Mouse (Mus musculus) midbrain, embryonic 14.5 days (tissue): ENCODE measurements at regions not wholly inside any gene's neighbourhood (a gene's known extent, or its start where the extent isn't known, plus 50 kb on each side); places are given as distances from the start of the nearest gene placed in this dataset.

Experiments used
- ATAC-seq: fragments of 200-750 bp; cut with Nextera tagmentation; 2 replicates; pipeline ENCODE4 v1.8.0; 2017; ENCODE audit warnings: moderate number of reproducible peaks, moderate library complexity; ENCODE audit not compliant: low FRiP score, low TSS enrichment
- DNase-seq: peaks from one replicate; pipeline ENCODE4 v3.0.0-alpha.2; 2015
- H3K27ac ChIP-seq: fragments of 300-500 bp; sonication (generic); replicated peaks from 2 replicates; pipeline ENCODE4 v1.5.1; 2014; ENCODE audit warnings: mild to moderate bottlenecking, low read depth, low read length, moderate library complexity
- H3K27me3 ChIP-seq: fragments of 300-500 bp; sonication (generic); 2 replicates; pipeline ENCODE4 v1.6.1; 2014; ENCODE audit warnings: low read length, control low read depth, mixed read lengths; ENCODE audit not compliant: control insufficient read depth, insufficient read depth
- H3K36me3 ChIP-seq: fragments of 300-500 bp; sonication (generic); 2 replicates; pipeline ENCODE4 v1.6.1; 2014; ENCODE audit warnings: low read length, control low read depth; ENCODE audit not compliant: control insufficient read depth, insufficient read depth
- H3K4me1 ChIP-seq: fragments of 300-500 bp; sonication (generic); 2 replicates; pipeline ENCODE4 v1.6.1; 2014; ENCODE audit warnings: mild to moderate bottlenecking, antibody characterized with exemption, low read length, control low read depth; ENCODE audit not compliant: control insufficient read depth, insufficient read depth
- H3K4me2 ChIP-seq: fragments of 300-500 bp; sonication (generic); 2 replicates; pipeline ENCODE4 v1.6.1; 2014; ENCODE audit warnings: mild to moderate bottlenecking, low read length, moderate library complexity
- H3K4me3 ChIP-seq: fragments of 300-500 bp; sonication (generic); replicated peaks from 2 replicates; pipeline ENCODE4 v1.5.1; 2014; ENCODE audit warnings: low read depth, low read length
- H3K9ac ChIP-seq: fragments of 300-500 bp; sonication (generic); replicated peaks from 2 replicates; pipeline ENCODE4 v1.6.1; 2014; ENCODE audit warnings: mild to moderate bottlenecking, low read length, moderate library complexity
- H3K9me3 ChIP-seq: fragments of 300-500 bp; sonication (generic); 2 replicates; pipeline ENCODE4 v1.6.1; 2016; ENCODE audit warnings: low read length, control low read depth, mixed read lengths; ENCODE audit not compliant: control insufficient read depth
- WGBS: fragments of 180-500 bp; shearing (Covaris S2); extraction: QIAGEN DNeasy Blood & Tissue Kit; methylation state at CpG from one replicate; pipeline ENCODE4 v1.1.7; 2014; 5-methylcytosine and 5-hydroxymethylcytosine counted together

GRCm38 (mm10) chr2:159307001-159307400 lies 512.4 kb downstream of the Dhx35 start:
- DNase-seq, result peak; percentile 4
- no peaks in the 10 kb centered on the region for H3K27me3 ChIP-seq
- WGBS, result 40% methylated on average over 7 of the region's 7 CpGs

GRCm38 (mm10) chr2:159334711-159335110 lies 540.1 kb downstream of the Dhx35 start:
- Histone ChIP-seq H3K9ac (no peak overlapping the region), H3K27me3 (no peaks in the 10 kb centered on the region), H3K4me3 (no peak overlapping the region), H3K4me1 (no peaks in the 10 kb centered on the region), H3K4me2 (no peak overlapping the region), H3K27ac (no peak overlapping the region), H3K36me3 (no peaks in the 10 kb centered on the region), H3K9me3 (no peaks in the 10 kb centered on the region)
- no peak for DNase-seq
- no peak for ATAC-seq
- WGBS, result 63% methylated on average over 3 of the region's 3 CpGs

More at GRCm38 (mm10) chr2:159307001-159307400, 512.4 kb downstream of the Dhx35 start:
- ATAC-seq, result no peak
- Histone ChIP-seq H3K9me3 (no peaks in the 10 kb centered on the region), H3K4me1 (no peaks in the 10 kb centered on the region), H3K27ac (no peak overlapping the region), H3K4me3 (no peak overlapping the region), H3K4me2 (no peak overlapping the region), H3K9ac (no peak overlapping the region), H3K36me3 (no peaks in the 10 kb centered on the region)

GRCm38 (mm10) chr2:159336646-159337045 lies 542.0 kb downstream of the Dhx35 start:
- WGBS, result 78% methylated on average over 2 of the region's 2 CpGs
- Histone ChIP-seq H3K9ac (no peak overlapping the region), H3K27ac (no peak overlapping the region), H3K4me2 (no peak overlapping the region), H3K4me1 (no peaks in the 10 kb centered on the region), H3K27me3 (no peaks in the 10 kb centered on the region), H3K36me3 (no peaks in the 10 kb centered on the region), H3K9me3 (no peaks in the 10 kb centered on the region), H3K4me3 (no peak overlapping the region)
- DNase-seq (no peak), ATAC-seq (no peak)

DNA sequence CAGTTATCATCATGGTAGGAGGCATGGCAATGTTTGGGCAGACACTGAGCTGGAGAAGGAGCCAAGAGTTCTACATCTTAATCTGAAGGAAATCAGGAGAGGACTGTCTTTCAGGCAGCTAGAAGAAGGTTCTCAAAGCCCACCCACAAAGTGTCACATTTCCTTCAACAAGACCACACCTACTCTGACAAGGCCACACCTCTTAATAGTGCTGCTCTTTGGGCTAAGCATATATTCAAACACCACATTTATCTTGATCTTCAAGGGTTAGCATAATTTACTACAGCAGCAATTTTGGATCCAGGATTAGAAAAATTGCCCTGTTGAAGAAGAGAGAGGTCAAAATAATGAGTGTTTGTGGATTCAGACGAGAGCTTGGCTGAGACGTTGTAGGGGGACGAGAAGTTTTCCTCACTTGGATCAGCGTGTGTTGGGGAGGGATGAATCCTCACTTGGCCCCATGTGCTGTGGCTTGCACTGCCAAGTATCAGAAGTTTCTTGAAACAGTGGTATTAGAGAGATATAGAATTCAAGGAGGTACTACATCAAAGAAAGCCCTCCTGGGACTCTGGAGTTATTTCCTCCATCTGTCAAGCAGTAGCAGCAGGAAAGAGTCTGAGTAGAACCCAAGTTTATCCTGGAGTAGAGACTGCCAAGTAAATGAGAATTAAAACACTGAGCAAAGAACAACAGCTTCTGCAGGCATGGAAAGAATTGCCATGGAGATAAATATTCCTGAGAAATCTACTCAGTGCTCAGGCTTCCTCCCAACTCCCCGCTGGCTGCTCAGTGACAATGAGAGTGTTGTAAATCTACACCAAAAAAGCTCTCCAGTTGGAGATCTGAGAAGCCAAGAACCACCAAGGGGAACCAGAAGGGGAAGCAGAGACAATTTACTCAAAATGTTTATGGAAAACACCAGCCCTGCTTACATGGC lies 549.3 kb downstream of the Dhx35 start:
- no peaks in the 10 kb centered on the region for H3K36me3 ChIP-seq
- no peak overlapping the region for H3K4me2 ChIP-seq
- no peak overlapping the region for H3K9ac ChIP-seq
- no peaks in the 10 kb centered on the region for H3K27me3 ChIP-seq
- ATAC-seq (no peak), DNase-seq (no peak)
- H3K4me1 ChIP-seq, result no peaks in the 10 kb centered on the region
- H3K4me3 ChIP-seq, result no peak overlapping the region
- no peak overlapping the region for H3K27ac ChIP-seq
- 87% methylated on average over 5 of the region's 5 CpGs for WGBS
- H3K9me3 ChIP-seq, result no peaks in the 10 kb centered on the region

- WGBS, result 85% methylated on average over 2 of the region's 2 CpGs
- DNase-seq (no peak), ATAC-seq (no peak)
- Histone ChIP-seq H3K27ac (no peak overlapping the region), H3K9me3 (no peaks in the 10 kb centered on the region), H3K9ac (no peak overlapping the region), H3K4me2 (no peak overlapping the region), H3K36me3 (no peaks in the 10 kb centered on the region), H3K27me3 (no peaks in the 10 kb centered on the region), H3K4me3 (no peak overlapping the region), H3K4me1 (no peaks in the 10 kb centered on the region)
Measured at GRCm38 (mm10) chr2:159354247-159354646, 559.6 kb downstream of the Dhx35 start.

- Histone ChIP-seq H3K36me3 (no peaks in the 10 kb centered on the region), H3K4me3 (no peak overlapping the region), H3K9ac (no peak overlapping the region), H3K27ac (no peak overlapping the region), H3K9me3 (no peaks in the 10 kb centered on the region), H3K27me3 (no peaks in the 10 kb centered on the region), H3K4me2 (no peak overlapping the region), H3K4me1 (no peaks in the 10 kb centered on the region)
- DNase-seq (no peak), ATAC-seq (no peak)
- WGBS, result 57% methylated on average over 5 of the region's 5 CpGs
Measured at GRCm38 (mm10) chr2:159356503-159356902, 561.9 kb downstream of the Dhx35 start.

- DNase-seq (no peak), ATAC-seq (no peak)
- H3K27ac ChIP-seq, result no peak overlapping the region
- no peak overlapping the region for H3K9ac ChIP-seq
- H3K4me1 ChIP-seq, result no peaks in the 10 kb centered on the region
- no peaks in the 10 kb centered on the region for H3K27me3 ChIP-seq
- WGBS, result 86% methylated on average over 3 of the region's 3 CpGs
- no peak overlapping the region for H3K4me3 ChIP-seq
- no peaks in the 10 kb centered on the region for H3K9me3 ChIP-seq
- H3K36me3 ChIP-seq, result no peaks in the 10 kb centered on the region
- H3K4me2 ChIP-seq, result no peak overlapping the region
Measured at GRCm38 (mm10) chr2:159361371-159361770, 566.8 kb downstream of the Dhx35 start.

GRCm38 (mm10) chr2:159392865-159393264 lies 598.3 kb downstream of the Dhx35 start:
- H3K4me1 ChIP-seq, result no peaks in the 10 kb centered on the region
- H3K27me3 ChIP-seq, result no peaks in the 10 kb centered on the region
- no peak overlapping the region for H3K4me2 ChIP-seq
- WGBS, result 75% methylated on average over 10 of the region's 10 CpGs
- H3K36me3 ChIP-seq, result no peaks in the 10 kb centered on the region
- DNase-seq (no peak), ATAC-seq (no peak)
- H3K4me3 ChIP-seq, result no peak overlapping the region
- H3K9ac ChIP-seq, result no peak overlapping the region
- no peak overlapping the region for H3K27ac ChIP-seq
- H3K9me3 ChIP-seq, result no peaks in the 10 kb centered on the region
